Mouse (Mus musculus): ENCODE data around the gene Ap1g1. TPM values are rescaled to one million over a fixed set of nuclear protein-coding genes. Genes with fewer than 3 reads are reported as not detected.

Gene Ap1g1
- polyA plus RNA-seq, 1 experiment from 2014 or later, result 49.6 TPM

GRCm38 (mm10) chr8:109907376-109907775 is 129.0 kb downstream of the Ap1g1 start:
- no peak overlapping the region for H3K27ac ChIP-seq (replicated peaks)
- ATAC-seq (ENCODE audit: low read depth), result no peak
- peaks cover 58% of the 10 kb centered on the region for H3K36me3 ChIP-seq
- no peaks in the 10 kb centered on the region for H3K27me3 ChIP-seq
- no peak overlapping the region for H3K4me2 ChIP-seq
- H3K9me3 ChIP-seq, result no peaks in the 10 kb centered on the region
- no peak overlapping the region for H3K4me3 ChIP-seq
- no peak overlapping the region for H3K9ac ChIP-seq
- WGBS, result 91% methylated on average over 4 of the region's 4 CpGs
- H3K4me1 ChIP-seq (replicated peaks), result no peaks in the 10 kb centered on the region

Other genes with a start within 250 kb of the Ap1g1 start
- gene Dhx38, start 212.7 kb upstream of the Ap1g1 start, polyA plus RNA-seq (2015; fragmentation: Nextera tagmentation; extraction: Ambion mirVana), result 17.8 and 19.6 TPM in 2 replicates
- 30.5 and 32.9 TPM in 2 replicates for gene Txnl4b, start 212.7 kb upstream of the Ap1g1 start, polyA plus RNA-seq (2015; fragmentation: Nextera tagmentation; extraction: Ambion mirVana)
- gene Hp, start 199.4 kb upstream of the Ap1g1 start, polyA plus RNA-seq (2015; fragmentation: Nextera tagmentation; extraction: Ambion mirVana), result 0.71 and 0.73 TPM in 2 replicates
- gene Dhodh, start 169.9 kb upstream of the Ap1g1 start, polyA plus RNA-seq (2015; fragmentation: Nextera tagmentation; extraction: Ambion mirVana), result 29.1 and 29.8 TPM in 2 replicates
- 0.14 TPM in 1 of 2 replicates, not detected in the other for gene Pkd1l3, start 164.0 kb upstream of the Ap1g1 start, polyA plus RNA-seq (2015; fragmentation: Nextera tagmentation; extraction: Ambion mirVana)
- 177 and 190 TPM in 2 replicates for gene Ist1, start 85.3 kb upstream of the Ap1g1 start, polyA plus RNA-seq (2015; fragmentation: Nextera tagmentation; extraction: Ambion mirVana)
- 69.6 and 74.6 TPM in 2 replicates for gene Zfp821, start 73.0 kb upstream of the Ap1g1 start, polyA plus RNA-seq (2015; fragmentation: Nextera tagmentation; extraction: Ambion mirVana)
- gene Atxn1l, start 40.8 kb upstream of the Ap1g1 start, polyA plus RNA-seq (2015; fragmentation: Nextera tagmentation; extraction: Ambion mirVana), result 3.5 and 3.7 TPM in 2 replicates
- 3.3 and 3.8 TPM in 2 replicates for gene Phlpp2, start 90.0 kb downstream of the Ap1g1 start, polyA plus RNA-seq (2015; fragmentation: Nextera tagmentation; extraction: Ambion mirVana)
- gene Marveld3, start 183.6 kb downstream of the Ap1g1 start, polyA plus RNA-seq (2015; fragmentation: Nextera tagmentation; extraction: Ambion mirVana), result 0.55 and 0.74 TPM in 2 replicates
- not detected in 2 replicates for gene Tat, start 211.9 kb downstream of the Ap1g1 start, polyA plus RNA-seq (2015; fragmentation: Nextera tagmentation; extraction: Ambion mirVana)

Measured in neural tube, embryonic 13.5 days (tissue).